ENCODE assay signal across 1 mouse cellular context in genomic region chr4:88641077-88641831, GRCm38 (mm10).
A peak's percentile ranks its signal among the peaks of the same experiment; 100 is the strongest.
TF ChIP-seq lines count a peak whose summit lies in the region.

No protein-coding gene starts in this region.

TF ChIP-seq in CH12.LX, 34 proteins besides CTCF, POLR2A, EP300 and RAD21:
- TF ChIP-seq CHD1 (IDR thresholded peaks at IDR 0.05; ENCODE audit: low read depth, low read length), result no peak
- peak; percentile 74 for TF ChIP-seq CHD2 (IDR thresholded peaks at IDR 0.05; ENCODE audit: low read length)
- no peak for TF ChIP-seq MXI1 (IDR thresholded peaks at IDR 0.05; ENCODE audit: low read depth, low read length)
- no peak for TF ChIP-seq MAX (IDR thresholded peaks at IDR 0.05; ENCODE audit: low read length)
- no peak for TF ChIP-seq SIN3A (IDR thresholded peaks at IDR 0.05; ENCODE audit: low read length)
- 0 out of 2 replicates have a peak, but pooled peaks have one; percentile 28 for TF ChIP-seq ETS1 (conservative IDR thresholded peaks at IDR 0.05; ENCODE audit: low read depth, low read length)
- TF ChIP-seq GABPA (IDR thresholded peaks at IDR 0.05; ENCODE audit: insufficient replicate concordance, low read depth, low read length), result no peak
- TF ChIP-seq TBP (conservative IDR thresholded peaks at IDR 0.05; ENCODE audit: low read depth, low read length), result peak; percentile 99
- TF ChIP-seq PAX5 (IDR thresholded peaks at IDR 0.05; ENCODE audit: low read length), result no peak
- TF ChIP-seq UBTF (IDR thresholded peaks at IDR 0.05; ENCODE audit: low read depth, low read length), result peak; percentile 100
- no peak; the same call in 1 of the 2 replicates for TF ChIP-seq ELF1 (IDR thresholded peaks at IDR 0.05; ENCODE audit: low read depth, low read length)
- TF ChIP-seq TCF12 (IDR thresholded peaks at IDR 0.05; ENCODE audit: low read depth, low read length), result no peak
- TF ChIP-seq ZNF384 (IDR thresholded peaks at IDR 0.05; ENCODE audit: low read depth, low read length), result peak; percentile 97
- peak; percentile 15; the same call in 1 of the 2 replicates for TF ChIP-seq MEF2A (IDR thresholded peaks at IDR 0.05; ENCODE audit: borderline replicate concordance, low read depth, low read length)
- TF ChIP-seq E2F4 (IDR thresholded peaks at IDR 0.05; ENCODE audit: insufficient replicate concordance, low read depth, low read length), result 0 out of 2 replicates have a peak, but pooled peaks have one; percentile 12
- peak; percentile 82 for TF ChIP-seq MAZ (IDR thresholded peaks at IDR 0.05; ENCODE audit: low read depth, low read length)
- peak; percentile 85 for TF ChIP-seq IRF4 (IDR thresholded peaks at IDR 0.05; ENCODE audit: low read depth, low read length)
- TF ChIP-seq MAFK (IDR thresholded peaks at IDR 0.05; ENCODE audit: insufficient replicate concordance, low read length), result no peak
